In genomic region chr9:119192202-119192990, GRCm38 (mm10) we compare ENCODE assay signal across 9 mouse cellular contexts. TPM values are rescaled to one million over a fixed set of nuclear protein-coding genes. Genes with fewer than 3 reads are reported as not detected.
A peak's percentile ranks its signal among the peaks of the same experiment; 100 is the strongest.
DNase-seq lines count a peak whose midpoint lies in the region; ATAC-seq and TF ChIP-seq lines count a peak whose summit lies in the region.
"Had no signal": no experiment of that assay in that cellular context is flagged by ENCODE, and none has a peak within 500 bp of the region (broad histone marks: within the 10 kb centered on the region; RNA-seq: fewer than 3 reads in every experiment).

No protein-coding gene starts in this region.

- no peak for ATAC-seq in heart, embryonic 11.5 days (replicated peaks; ENCODE audit: insufficient number of reproducible peaks, low FRiP score, low TSS enrichment)
- no peak; the same call in 1 of the 2 replicates for ATAC-seq in liver, embryonic 13.5 days (ENCODE audit: low read depth)
- ATAC-seq in activated CD4-positive, CD25-positive, alpha-beta regulatory T cell, adult 4 months: no peak

- H3K4me3 ChIP-seq in heart, embryonic 11.5 days (ENCODE audit: low read depth, low read length): no peak overlapping the region
- H3K4me3 ChIP-seq in E14TG2a.4 (replicated peaks; ENCODE audit: low read length): no peak overlapping the region
- H3K4me3 ChIP-seq in liver, embryonic 13.5 days (replicated peaks): no peak overlapping the region
- H3K4me3 ChIP-seq: limb, embryonic 13.5 days had no signal

- TF ChIP-seq POLR2A in brain, embryonic 14.5 days (IDR thresholded peaks at IDR 0.05; ENCODE audit: borderline replicate concordance, extremely low read depth, insufficient read depth, insufficient read length, poor library complexity, severe bottlenecking): no peak

- H3K9ac ChIP-seq in heart, embryonic 11.5 days (ENCODE audit: low read depth, low read length): no peak overlapping the region
- H3K9ac ChIP-seq in liver, embryonic 13.5 days: no peak overlapping the region
- H3K9ac ChIP-seq: limb, embryonic 13.5 days had no signal

- WGBS in heart, embryonic 11.5 days (ENCODE audit: insufficient replicate concordance): 34% methylated on average over 11 of the region's 11 CpGs
- 35% methylated on average over 11 of the region's 11 CpGs for WGBS in liver, embryonic 13.5 days (ENCODE audit: insufficient replicate concordance)

- peak; percentile 84 for TF ChIP-seq CTCF in E14TG2a.4 (conservative IDR thresholded peaks at IDR 0.05; ENCODE audit: low read length)
- TF ChIP-seq CTCF in brain, embryonic 14.5 days (IDR thresholded peaks at IDR 0.05; ENCODE audit: borderline replicate concordance, extremely low read depth, insufficient read depth, insufficient read length): peak; percentile 63

- peak; percentile 16 to 29 for DNase-seq in heart, postnatal 10 days
- peak; percentile 39 for DNase-seq in brain, embryonic 14.5 days (ENCODE audit: low read depth)
- peak; percentile 25 for DNase-seq in forelimb bud, embryonic 11.5 days (ENCODE audit: low read depth, low spot score)
- DNase-seq in liver, embryonic 13.5 days: peak; percentile 8
- peak; percentile 17 to 67 for DNase-seq in spleen, postnatal 4 days (ENCODE audit: low spot score in 2 of 2)

- no peaks in the 10 kb centered on the region for H3K4me1 ChIP-seq in heart, embryonic 11.5 days (ENCODE audit: control insufficient read depth, insufficient read depth, low read length)
- H3K4me1 ChIP-seq in E14TG2a.4 (replicated peaks; ENCODE audit: low read depth, low read length): no peaks in the 10 kb centered on the region; the same call in 1 of the 2 replicates
- H3K4me1 ChIP-seq in liver, embryonic 13.5 days (replicated peaks): no peaks in the 10 kb centered on the region
- H3K4me1 ChIP-seq: limb, embryonic 13.5 days had no signal

- H3K9me3 ChIP-seq in heart, embryonic 11.5 days (replicated peaks; ENCODE audit: control insufficient read depth, low read length): no peaks in the 10 kb centered on the region
- no peaks in the 10 kb centered on the region for H3K9me3 ChIP-seq in E14TG2a.4 (ENCODE audit: low read length)
- H3K9me3 ChIP-seq in liver, embryonic 13.5 days (replicated peaks): no peaks in the 10 kb centered on the region
- H3K9me3 ChIP-seq: limb, embryonic 13.5 days had no signal

- H3K36me3 ChIP-seq in heart, embryonic 11.5 days (ENCODE audit: control insufficient read depth, insufficient read depth, low read length): no peaks in the 10 kb centered on the region
- H3K36me3 ChIP-seq in E14TG2a.4 (ENCODE audit: insufficient read depth, low read length): no peaks in the 10 kb centered on the region
- H3K36me3 ChIP-seq in liver, embryonic 13.5 days: no peaks in the 10 kb centered on the region
- H3K36me3 ChIP-seq: limb, embryonic 13.5 days had no signal

- H3K4me2 ChIP-seq in heart, embryonic 11.5 days: no peak overlapping the region
- H3K4me2 ChIP-seq in liver, embryonic 13.5 days: no peak overlapping the region
- H3K4me2 ChIP-seq: limb, embryonic 13.5 days had no signal

- intact Hi-C loops in heart, postnatal 10 days (cut with DNase I): no loop called here

- no peak overlapping the region for H3K27ac ChIP-seq in heart, embryonic 11.5 days (ENCODE audit: low read depth, low read length)
- H3K27ac ChIP-seq in liver, embryonic 13.5 days: no peak overlapping the region
- H3K27ac ChIP-seq: limb, embryonic 13.5 days had no signal

- H3K27me3 ChIP-seq in heart, embryonic 11.5 days (ENCODE audit: control insufficient read depth, insufficient read depth, low read length): no peaks in the 10 kb centered on the region
- H3K27me3 ChIP-seq in E14TG2a.4 (ENCODE audit: insufficient read depth, low read length): no peaks in the 10 kb centered on the region; the same call in 1 of the 2 replicates
- H3K27me3 ChIP-seq in liver, embryonic 13.5 days: no peaks in the 10 kb centered on the region
- H3K27me3 ChIP-seq: limb, embryonic 13.5 days had no signal

RNA-seq across cellular contexts. Expression of gene Slc22a13, which starts 16.5 kb away (rescaled TPM):
- not detected for total RNA-seq in heart, postnatal 10 days (2021)
- polyA plus RNA-seq in heart, embryonic 11.5 days (2014; fragmentation: Nextera tagmentation; extraction: Ambion mirVana): not detected in 2 replicates
- 0.06 and 0.10 TPM in 2 replicates for polyA plus RNA-seq in brain, embryonic 14.5 days (2012; rRNA removed)
- not detected in 2 replicates for polyA plus RNA-seq in liver, embryonic 13.5 days (2015; fragmentation: Nextera tagmentation; extraction: Ambion mirVana)
- polyA plus RNA-seq in activated CD4-positive, CD25-positive, alpha-beta regulatory T cell, adult 4 months (2017; shearing (Covaris generic)): not detected
- polyA plus RNA-seq: limb, embryonic 13.5 days had no signal

RNA-seq across cellular contexts. Expression of gene Gm47289, which starts 33.4 kb away (rescaled TPM):
- total RNA-seq in heart, postnatal 10 days (2021): not detected
- not detected in 2 replicates for polyA plus RNA-seq in heart, embryonic 11.5 days (2014; fragmentation: Nextera tagmentation; extraction: Ambion mirVana)
- not detected in 2 replicates for polyA plus RNA-seq in brain, embryonic 14.5 days (2012; rRNA removed)
- not detected in 2 replicates for polyA plus RNA-seq in liver, embryonic 13.5 days (2015; fragmentation: Nextera tagmentation; extraction: Ambion mirVana)
- polyA plus RNA-seq in activated CD4-positive, CD25-positive, alpha-beta regulatory T cell, adult 4 months (2017; shearing (Covaris generic)): under 1 TPM in 1 of 2 experiments, not detected in 1; 0.13 TPM
- polyA plus RNA-seq: limb, embryonic 13.5 days had no signal

RNA-seq across cellular contexts. Expression of gene Acaa1b, which starts 35.5 kb away (rescaled TPM):
- total RNA-seq in heart, postnatal 10 days (2021): 1 to 10 TPM; 2.6 to 4.8 TPM
- polyA plus RNA-seq in heart, embryonic 11.5 days (2014; fragmentation: Nextera tagmentation; extraction: Ambion mirVana): 0.50 TPM in 1 of 2 replicates, not detected in the other
- polyA plus RNA-seq in brain, embryonic 14.5 days (2012; rRNA removed): 1.4 and 2.1 TPM in 2 replicates
- 2.6 and 3.1 TPM in 2 replicates for polyA plus RNA-seq in liver, embryonic 13.5 days (2015; fragmentation: Nextera tagmentation; extraction: Ambion mirVana)
- polyA plus RNA-seq in activated CD4-positive, CD25-positive, alpha-beta regulatory T cell, adult 4 months (2017; shearing (Covaris generic)): not detected
